ENCODE assay signal across 9 mouse cellular contexts in the genomic region with DNA sequence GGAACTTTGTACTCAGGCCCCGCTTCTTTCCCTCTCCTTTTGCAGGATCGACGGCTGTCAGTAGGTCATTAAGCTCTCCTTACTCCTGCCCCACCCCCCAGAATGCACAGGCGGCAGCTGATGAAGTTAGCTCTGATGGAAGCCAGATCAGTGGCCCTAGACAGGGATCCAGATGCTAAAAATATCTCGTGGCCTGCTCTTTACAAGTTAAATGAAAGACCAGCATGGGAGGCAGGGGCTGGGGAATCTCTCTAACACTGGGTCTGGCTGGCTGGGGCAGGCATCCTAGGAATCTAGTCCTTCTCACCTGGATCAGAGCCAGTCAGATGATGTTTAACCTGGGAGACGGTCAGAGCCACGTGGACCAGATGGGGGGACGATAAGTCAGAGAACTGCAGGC. TPM values are rescaled to one million over a fixed set of nuclear protein-coding genes. Genes with fewer than 3 reads are reported as not detected.
DNase-seq lines count a peak whose midpoint lies in the region; ATAC-seq lines count a peak whose summit lies in the region.
"Had no signal": no experiment of that assay in that cellular context is flagged by ENCODE, and none has a peak within 500 bp of the region (broad histone marks: within the 10 kb centered on the region; RNA-seq: fewer than 3 reads in every experiment).

No protein-coding gene starts in this region.

- H3K9me3 ChIP-seq in limb, embryonic 12.5 days = no peaks in the 10 kb centered on the region

- H3K4me1 ChIP-seq in limb, embryonic 12.5 days (replicated peaks) = peaks cover 31% of the 10 kb centered on the region

- ATAC-seq in limb, embryonic 12.5 days (ENCODE audit: insufficient number of reproducible peaks, insufficient read depth, low FRiP score, low TSS enrichment, low read depth) = peak; percentile 52
- ATAC-seq in monocyte, adult 5-6 weeks (replicated peaks; ENCODE audit: insufficient number of reproducible peaks, low FRiP score, low TSS enrichment, poor library complexity, severe bottlenecking) = no peak
- ATAC-seq: midbrain, embryonic 16.5 days had no signal

- H3K36me3 ChIP-seq in limb, embryonic 12.5 days = no peaks in the 10 kb centered on the region

- no peak overlapping the region for H3K4me3 ChIP-seq in limb, embryonic 12.5 days (replicated peaks)

- H3K27me3 ChIP-seq in limb, embryonic 12.5 days = no peaks in the 10 kb centered on the region

- peak overlapping the region; percentile 73 for H3K27ac ChIP-seq in limb, embryonic 12.5 days

- intact Hi-C loops in heart, postnatal 10 days (cut with DNase I) = loop anchor here (5.0 kb wide), 1 partner anchor 39 kb away; a partner anchor contains a TSS

- 11% methylated on average over 8 of the region's 8 CpGs for WGBS in limb, embryonic 12.5 days

- DNase-seq in MN1 (ENCODE audit: low spot score) = peak; percentile 81
- DNase-seq in embryo, embryonic 9.5 days (ENCODE audit: extremely low spot score) = peak; percentile 26
- DNase-seq in heart, postnatal 10 days = peak; percentile 79 to 82
- no peak for DNase-seq in B cell, adult 2 months
- no peak for DNase-seq in Muller cell, postnatal 12 days (ENCODE audit: inconsistent ontology term)
- no peak for DNase-seq in thymus, adult 18-20 months

- peak overlapping the region; percentile 10; the same call in 1 of the 2 replicates for H3K4me2 ChIP-seq in limb, embryonic 12.5 days

- no peak overlapping the region for H3K9ac ChIP-seq in limb, embryonic 12.5 days (replicated peaks)

RNA-seq across cellular contexts. Expression of a gene that starts 36.7 kb away (rescaled TPM):
- total RNA-seq in heart, postnatal 10 days (2021) = 10 to 100 TPM; 32.4 to 33.5 TPM
- polyA plus RNA-seq in limb, embryonic 12.5 days (2016; fragmentation: Nextera tagmentation; extraction: Ambion mirVana) = 26.6 and 27.4 TPM in 2 replicates
- 243 to 292 TPM (median 261 TPM) in 3 replicates for total RNA-seq in monocyte, adult 5-6 weeks (2017)

Comparison
In these comparisons a context has a peak if more than half of its experiments do, and no peak if none do; other contexts are left out.
1. DNase-seq: peak in MN1 (single experiment), embryo, embryonic 9.5 days (single experiment) and heart, postnatal 10 days (2 of 2); none in B cell, adult 2 months (0 of 2), Muller cell, postnatal 12 days (single experiment) and thymus, adult 18-20 months (0 of 2).